Mouse (Mus musculus) gastrocnemius, postnatal 14 days (tissue): Measurements from ENCODE around the gene Zup1. TPM values are rescaled to one million over a fixed set of nuclear protein-coding genes. Genes with fewer than 3 reads are reported as not detected.
"Not testable (repeated sequence)": the region's sequence is repeated elsewhere in the genome, so short reads cannot be mapped to it uniquely, and the experiment has no call there.

Experiments
- DNase-seq: peaks from one replicate; pipeline ENCODE4 v3.0.0; 2021; ENCODE audit warnings: mixed read lengths
- intact Hi-C: fragments of 180-260 bp; cut with DNase I; formaldehyde crosslinking; loops from one replicate; pipeline ENCODE4 v1.15.1; 2025; ENCODE audit warnings: low total_unique reads
- long read RNA-seq, 2 experiments: library from polyadenylated mRNA; stranded (forward); transcript quantifications; one replicate each; pipeline ENCODE4 v2.0.0; 2021
- total RNA-seq, 2 experiments: library from RNA; stranded (reverse); gene quantifications; 2 replicates each; pipeline ENCODE4 v1.2.3; 2021

Gene Zup1
- 1 to 10 TPM; 6.2 to 6.3 TPM for total RNA-seq
- long read RNA-seq, experiment 1, partial matches to known transcripts = 0 of 5 reads
- long read RNA-seq, experiment 1, other reads (novel, unspliced or antisense) = 1 of 5 reads
- long read RNA-seq, experiment 2, partial matches to known transcripts = 1 of 4 reads
- long read RNA-seq, experiment 2, other reads (novel, unspliced or antisense) = 2 of 4 reads

DNA sequence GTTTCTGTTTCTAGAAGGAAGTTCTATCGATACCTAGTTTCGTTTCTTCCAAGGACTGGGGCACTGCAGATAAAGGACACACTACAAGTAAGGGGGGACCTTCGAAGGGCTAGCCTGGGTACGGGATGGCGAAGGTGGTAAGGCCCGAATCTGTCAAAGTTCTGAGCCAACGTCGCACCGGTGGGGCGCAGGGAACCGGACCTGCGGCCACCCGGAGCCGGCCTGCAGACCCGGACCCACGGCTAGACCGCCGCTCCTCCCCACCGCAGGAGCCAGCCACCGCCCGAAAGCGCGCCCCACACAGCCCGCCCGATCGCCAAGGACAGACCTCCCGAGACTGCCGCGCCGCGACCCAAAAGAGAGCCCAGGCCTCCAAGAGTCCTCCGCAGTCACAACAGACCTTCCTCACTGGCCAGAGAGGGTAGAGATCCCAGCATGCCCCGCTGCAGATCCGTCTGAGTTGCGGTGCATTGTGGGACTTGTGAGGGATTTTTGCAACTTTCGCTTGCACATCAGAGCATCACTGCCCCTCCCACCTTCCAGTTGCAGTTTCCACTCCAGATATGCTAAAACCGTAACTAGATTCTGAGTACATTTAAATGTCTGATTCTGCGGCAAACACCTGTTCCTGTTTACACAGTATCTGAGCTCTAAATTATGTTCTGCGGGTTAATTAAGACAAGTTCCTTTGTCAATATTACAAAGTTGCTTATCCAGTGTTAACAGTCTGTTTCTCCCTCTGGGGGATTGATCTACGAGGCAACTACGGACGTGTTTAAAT is at the start of gene Zup1:
Zup1 (minus strand) TSS at position 467 of the 781 bp plus-strand sequence.
- DNase-seq = peak; percentile 86
- intact Hi-C loops = no loop called here

DNA sequence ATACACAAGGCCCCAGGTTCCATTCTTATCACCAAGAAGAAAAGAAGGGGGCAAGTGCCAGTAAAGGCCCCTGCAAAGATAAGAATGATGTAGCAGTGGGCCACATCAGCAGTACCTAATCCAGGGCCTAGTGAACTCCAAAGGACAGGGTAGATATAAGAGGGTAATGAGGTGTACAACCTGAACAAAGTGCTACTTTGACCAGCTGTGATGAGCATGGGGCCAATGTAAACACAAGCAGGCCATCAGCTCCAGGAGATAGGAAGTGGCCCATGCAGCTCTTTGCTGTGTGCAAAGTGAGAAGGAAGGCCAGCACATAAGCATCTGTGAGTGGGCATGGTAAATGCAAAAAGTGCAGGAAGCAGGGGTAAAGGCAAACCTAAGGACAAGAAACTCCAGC is 47.3 kb upstream of the Zup1 start:
- no peak for DNase-seq
- intact Hi-C loops = no loop called here

DNA sequence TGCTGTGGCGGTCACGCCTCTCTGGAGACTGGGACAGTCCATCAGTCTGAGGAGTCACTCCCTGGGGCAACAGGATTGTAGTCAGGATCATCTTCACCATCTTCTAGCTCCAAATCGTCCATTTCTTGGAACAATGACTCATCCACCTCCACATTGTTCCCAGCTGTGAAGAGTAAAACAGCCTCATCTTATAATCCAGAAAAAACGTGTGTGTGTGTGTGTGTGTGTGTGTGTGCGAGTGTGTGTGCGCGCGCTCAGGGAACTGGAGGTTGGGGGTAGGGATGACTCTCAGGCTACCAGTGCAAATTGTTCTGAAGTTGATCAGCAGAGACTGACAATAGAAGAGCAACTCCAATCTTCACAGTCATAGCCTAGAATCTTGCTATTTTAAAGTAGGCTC is 45.6 kb upstream of the Zup1 start:
- DNase-seq, intact Hi-C loops: not testable (repeated sequence)

DNA sequence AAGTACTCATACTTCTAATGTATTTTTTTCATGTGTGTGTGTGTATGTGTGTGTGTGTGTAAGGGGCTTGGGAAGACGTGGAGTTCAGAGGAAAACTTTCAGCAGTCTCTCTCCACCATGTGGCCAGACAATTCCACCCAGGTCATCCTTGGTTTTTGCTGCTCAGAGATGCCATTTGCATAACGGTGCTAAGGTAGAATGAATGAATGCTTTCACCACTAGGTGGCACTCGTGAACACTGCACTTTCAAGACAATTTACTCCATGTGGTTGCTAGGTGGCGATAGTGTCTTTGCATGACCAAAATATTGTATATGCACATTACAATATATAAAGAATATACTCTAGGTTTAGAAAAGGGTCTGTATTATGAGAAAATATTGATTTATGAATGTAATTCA is 35.7 kb upstream of the Zup1 start:
- DNase-seq = peak; percentile 26
- intact Hi-C loops = no loop called here

DNA sequence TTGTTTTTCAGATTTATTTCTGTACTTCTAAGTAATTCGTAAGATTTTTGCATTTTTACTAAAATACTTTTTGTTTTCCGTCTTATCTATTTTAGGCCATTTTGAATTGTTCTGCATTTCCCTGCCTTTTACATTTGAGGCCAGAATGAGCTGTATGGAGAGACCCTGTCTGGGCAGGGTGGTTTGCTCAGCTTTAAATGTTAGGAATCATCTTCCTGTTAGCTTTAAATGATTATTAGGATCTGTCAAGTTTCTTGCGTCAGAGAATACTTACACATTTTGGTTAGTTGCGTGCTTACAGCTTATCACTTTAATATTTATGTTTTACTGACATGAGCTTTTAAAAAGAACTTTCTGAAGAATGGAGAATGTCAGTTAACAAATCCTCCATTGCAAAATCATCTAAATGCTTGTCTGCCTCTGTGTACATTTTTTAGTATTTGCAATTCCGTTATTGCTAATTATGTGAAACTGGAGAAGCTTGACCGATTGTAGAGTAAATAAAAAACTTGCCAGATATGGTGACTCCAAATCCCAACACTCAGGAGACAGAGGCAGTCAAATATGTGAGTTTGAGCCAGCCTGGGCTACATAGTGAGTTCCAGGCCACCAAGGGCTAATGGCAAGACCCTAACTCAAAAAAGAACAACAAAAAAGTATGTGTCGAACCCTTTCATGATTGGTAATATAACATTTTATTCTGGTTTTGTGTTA is 23.9 kb upstream of the Zup1 start:
- intact Hi-C loops = no loop called here
- no peak for DNase-seq

DNA sequence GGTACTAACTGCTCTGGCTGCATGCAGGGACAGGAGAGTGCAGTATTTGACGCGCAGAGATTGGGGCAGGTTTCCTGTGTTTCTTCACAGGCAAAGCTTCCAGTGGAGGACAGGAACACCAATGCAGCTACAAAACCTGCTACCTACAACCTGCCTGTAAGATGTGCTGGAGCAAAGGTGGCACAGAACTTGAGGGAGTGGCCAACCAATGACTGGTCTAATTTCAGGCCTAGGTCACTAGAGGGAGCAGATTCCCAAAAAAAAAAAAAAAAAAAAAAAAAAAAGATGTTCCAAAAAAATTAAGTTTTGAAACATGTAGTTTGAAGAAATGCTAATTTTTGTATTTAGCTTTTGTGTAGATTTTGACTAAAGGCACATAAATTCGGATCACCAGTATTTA is 1.4 kb upstream of the Zup1 start:
- DNase-seq = no peak
- intact Hi-C loops = no loop called here

DNA sequence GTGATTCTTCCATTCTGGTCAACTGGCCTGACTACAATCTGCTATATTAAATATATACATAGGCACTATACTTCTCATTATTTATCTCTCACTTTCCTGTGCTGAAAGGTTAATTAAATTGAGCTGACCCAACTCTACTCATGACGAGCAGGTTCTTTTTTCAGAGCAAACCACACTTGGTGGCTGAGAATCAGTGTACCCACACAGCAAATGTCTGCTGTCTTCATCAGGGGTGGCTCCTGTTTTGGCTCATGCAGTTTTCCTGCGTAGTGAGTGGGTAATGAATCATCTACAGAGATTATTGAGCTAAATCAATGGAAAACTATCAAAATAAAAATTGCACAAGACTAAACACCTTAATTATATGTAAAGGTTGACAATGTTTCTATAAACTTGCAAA is 4.7 kb downstream of the Zup1 start:
- intact Hi-C loops = no loop called here
- DNase-seq = no peak

DNA sequence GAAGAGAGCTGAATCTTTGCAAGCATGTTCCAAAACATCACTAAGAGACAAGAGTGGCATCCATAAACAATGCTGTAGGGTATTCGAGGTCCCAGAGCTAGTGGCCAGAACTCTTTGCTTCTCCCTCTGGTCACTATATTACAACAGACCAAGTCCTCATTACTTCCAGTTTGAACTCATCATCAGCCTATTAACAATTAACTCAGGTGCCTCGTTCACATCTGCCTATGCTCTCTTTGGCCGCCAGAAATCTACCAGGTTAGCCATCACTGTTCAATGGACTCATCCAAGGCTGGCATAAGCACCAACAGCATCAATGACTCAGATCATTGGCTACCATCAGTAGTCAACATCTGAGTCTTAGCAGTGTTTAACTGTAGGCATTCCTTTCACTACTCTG is 5.7 kb downstream of the Zup1 start:
- intact Hi-C loops = no loop called here
- DNase-seq = no peak

DNA sequence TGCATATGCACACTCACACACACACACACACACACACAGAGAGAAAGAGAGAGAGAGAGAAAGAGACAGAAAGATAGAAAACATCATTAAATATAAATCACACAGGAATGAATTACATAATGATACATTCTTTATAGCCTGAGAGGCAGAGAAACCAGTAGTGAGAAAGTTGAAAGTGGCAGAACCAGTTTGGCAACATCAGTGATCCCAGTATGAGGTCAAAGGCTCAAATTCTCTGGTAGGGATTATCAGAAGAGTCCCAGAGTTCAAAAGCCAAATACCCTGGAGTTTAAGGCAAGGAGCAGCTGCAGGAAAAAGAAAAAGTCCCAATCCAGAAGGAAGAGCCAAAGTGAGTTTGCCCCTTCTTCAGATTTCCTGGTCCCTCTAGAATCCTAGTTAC is 10.4 kb downstream of the Zup1 start:
- no peak for DNase-seq
- intact Hi-C loops = no loop called here

DNA sequence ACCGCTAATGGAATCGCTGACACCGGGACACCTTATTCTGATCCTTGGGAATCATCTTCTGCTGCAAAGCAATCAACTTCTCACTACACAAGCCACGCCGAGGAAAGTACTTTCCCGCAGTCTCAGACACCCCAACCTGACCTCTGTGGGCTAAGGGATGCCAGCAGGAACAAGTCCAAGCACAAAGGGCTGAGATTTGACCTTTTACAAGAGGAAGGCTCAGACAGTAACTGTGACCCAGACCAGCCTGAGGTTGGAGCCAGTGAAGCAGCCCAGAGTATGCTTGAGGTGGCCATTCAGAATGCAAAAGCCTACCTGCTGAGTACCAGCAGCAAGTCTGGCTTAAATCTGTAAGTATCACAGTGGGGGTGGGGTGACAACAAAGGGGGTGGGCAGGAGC is 45.6 kb downstream of the Zup1 start:
- intact Hi-C loops = no loop called here
- DNase-seq = no peak

DNA sequence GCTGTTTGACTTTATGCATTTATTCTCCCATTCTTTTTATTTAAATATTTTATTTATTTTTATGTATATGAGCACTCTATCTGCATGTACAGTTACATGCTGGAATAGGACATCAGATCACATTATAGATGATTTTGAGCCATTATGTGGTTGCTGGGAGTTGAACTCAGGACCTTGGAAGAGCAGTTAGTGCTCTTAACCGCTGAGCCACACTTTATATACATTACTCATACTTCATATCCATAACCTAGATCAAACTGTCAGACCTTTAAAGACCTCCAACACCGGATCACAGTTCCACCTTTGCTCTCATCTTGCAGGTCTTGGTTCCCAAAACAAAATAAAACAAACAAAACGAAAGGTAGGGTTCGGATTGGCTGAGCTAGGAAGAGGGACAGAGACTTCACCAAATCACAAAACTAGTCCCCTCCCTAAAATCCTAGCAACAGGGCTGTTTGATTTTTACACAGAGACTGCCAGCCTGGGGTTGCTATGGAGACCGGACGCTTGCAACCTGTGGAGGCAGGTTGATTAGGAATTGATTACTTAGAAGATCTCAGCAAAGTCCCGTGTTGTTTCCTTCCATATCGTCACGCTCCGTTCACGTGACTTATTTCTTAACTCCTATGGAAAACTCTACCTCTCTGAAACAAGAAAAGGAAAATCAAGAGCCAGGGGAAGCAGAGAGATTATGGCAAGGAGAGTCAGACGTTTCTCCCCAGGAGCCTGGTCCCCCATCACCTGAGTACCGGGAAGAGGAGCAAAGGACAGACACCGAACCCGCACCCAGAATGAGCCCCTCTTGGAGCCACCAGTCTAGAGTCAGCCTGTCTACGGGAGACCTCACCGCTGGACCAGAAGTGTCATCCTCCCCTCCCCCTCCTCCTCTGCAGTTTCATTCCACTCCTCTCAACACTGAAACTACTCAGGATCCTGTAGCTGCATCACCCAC is 46.3 kb downstream of the Zup1 start, which contains the start of gene Rsph4a:
Rsph4a (plus strand) TSS at position 582 of the 952 bp plus-strand sequence.
- DNase-seq = no peak
- intact Hi-C loops = no loop called here

DNA sequence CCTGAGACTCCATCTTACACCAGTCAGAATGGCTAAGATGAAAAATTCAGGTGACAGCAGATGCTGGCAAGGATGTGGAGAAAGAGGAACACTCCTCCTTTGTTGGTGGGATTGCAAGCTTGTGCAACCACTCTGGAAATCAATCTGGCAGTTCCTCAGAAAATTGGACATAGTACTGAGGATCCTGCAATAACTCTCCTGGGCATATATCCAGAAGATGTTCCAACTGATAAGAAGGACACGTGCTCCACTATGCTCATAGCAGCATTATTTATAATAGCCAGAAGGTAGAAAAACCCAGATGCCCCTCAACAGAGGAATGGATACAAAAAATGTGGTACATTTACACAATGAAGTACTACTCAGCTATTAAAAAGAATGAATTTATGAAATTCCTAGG is 49.5 kb downstream of the Zup1 start:
- intact Hi-C loops, DNase-seq: not testable (repeated sequence)

DNA sequence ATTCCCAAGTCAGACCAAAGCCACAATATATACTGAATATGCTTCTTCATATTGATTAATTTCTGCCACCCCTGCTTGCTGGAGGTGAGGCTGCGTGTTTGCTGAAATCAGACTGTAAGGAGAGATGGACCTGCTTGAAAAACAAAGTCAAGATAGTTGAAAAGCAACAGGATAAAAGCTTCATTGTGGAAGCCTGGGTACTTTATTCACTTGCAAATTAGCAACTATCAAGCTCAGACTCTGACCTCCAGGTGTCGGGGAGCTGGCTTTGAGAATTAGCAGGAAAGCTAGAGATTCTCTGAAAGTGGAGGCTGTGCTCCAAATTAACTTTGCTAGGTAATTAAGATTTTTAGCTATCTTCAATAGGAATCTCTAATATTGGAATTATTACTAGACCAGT is 68.7 kb downstream of the Zup1 start:
- intact Hi-C loops, DNase-seq: not testable (repeated sequence)

DNA sequence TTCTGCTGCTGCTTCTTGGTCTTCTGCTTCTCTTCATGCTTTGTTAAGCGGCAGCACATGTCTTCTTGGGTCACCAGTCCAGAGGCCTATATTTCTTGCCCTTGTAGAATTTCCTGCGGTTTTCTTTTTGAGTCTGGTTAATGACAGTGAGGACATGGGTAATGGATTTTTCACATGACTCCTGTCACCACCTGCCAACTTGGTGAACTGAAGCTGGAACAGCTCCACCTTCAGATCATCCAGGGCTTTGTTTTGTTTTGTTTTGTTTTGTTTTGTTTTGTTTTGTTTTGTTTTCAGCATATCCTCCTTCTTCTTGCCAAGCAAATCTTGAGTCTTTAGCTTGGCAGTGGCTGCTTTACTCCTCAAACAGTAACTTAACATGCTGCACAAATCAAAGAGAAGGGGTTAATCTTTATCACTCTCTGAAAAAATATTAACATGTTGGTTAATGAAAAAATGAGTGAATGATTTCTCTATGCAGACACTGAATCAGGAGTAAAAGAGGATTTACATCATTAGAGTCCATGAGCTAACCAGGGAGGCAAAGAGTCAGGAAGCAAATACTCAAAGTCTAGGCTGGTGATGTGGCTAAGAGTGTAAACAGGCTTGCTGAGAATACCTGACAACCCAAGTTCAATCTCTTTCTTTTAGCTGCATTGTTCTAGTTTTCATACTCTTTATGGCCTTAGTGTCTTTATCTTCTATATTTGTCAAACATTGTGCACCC is 78.2 kb downstream of the Zup1 start:
- intact Hi-C loops = loop anchor here (1.0 kb wide), 1 partner anchor 346 kb away; no protein-coding TSS in a partner anchor
- DNase-seq = no peak

DNA sequence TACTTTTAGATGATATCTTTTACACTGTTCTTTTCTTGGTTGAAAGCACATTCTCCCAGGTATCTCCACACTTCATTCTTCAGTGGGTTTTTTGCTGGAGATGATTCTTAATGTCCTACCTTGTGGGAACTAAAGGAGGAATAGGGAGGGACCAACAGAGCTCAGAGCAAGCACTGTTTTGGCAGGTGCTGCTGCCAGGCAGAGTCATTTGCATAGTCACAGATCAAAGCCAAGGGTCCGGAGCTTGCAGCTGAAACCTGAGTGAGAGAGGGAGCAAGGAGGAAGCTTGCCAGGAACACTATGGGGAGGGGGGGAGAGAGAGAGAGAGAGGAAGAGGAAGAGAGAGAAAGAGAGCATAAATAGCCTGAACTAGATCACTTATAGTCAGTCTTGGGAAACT is 80.6 kb downstream of the Zup1 start:
- DNase-seq = no peak
- intact Hi-C loops = no loop called here
